Mouse (Mus musculus): ENCODE results near the gene Itk. TPM values are rescaled to one million over a fixed set of nuclear protein-coding genes. Genes with fewer than 3 reads are reported as not detected.

Gene Itk
- polyA plus RNA-seq, 1 experiment from 2014 or later, result 0.09 TPM

GRCm38 (mm10) chr11:46309808-46310555 is 79.3 kb downstream of the Itk start:
- ATAC-seq (replicated peaks; ENCODE audit: low FRiP score), result peak; percentile 56
- peak; percentile 72 for DNase-seq (ENCODE audit: low spot score)
- H3K9me3 ChIP-seq (ENCODE audit: control insufficient read depth, low read length), result no peaks in the 10 kb centered on the region
- no peak overlapping the region for H3K4me3 ChIP-seq (ENCODE audit: low read depth, low read length)
- H3K27me3 ChIP-seq (ENCODE audit: control insufficient read depth, insufficient read depth, low read length), result no peaks in the 10 kb centered on the region
- H3K27ac ChIP-seq (ENCODE audit: low read depth, low read length), result peak overlapping the region; percentile 72
- peaks cover 18% of the 10 kb centered on the region for H3K4me1 ChIP-seq (replicated peaks; ENCODE audit: control insufficient read depth, insufficient read depth, low read length)
- H3K36me3 ChIP-seq (ENCODE audit: control insufficient read depth, insufficient read depth, low read length), result no peaks in the 10 kb centered on the region; the same call in 1 of the 2 replicates
- WGBS, result 16% methylated on average over 10 of the region's 10 CpGs
- peak overlapping the region; percentile 94 for H3K4me2 ChIP-seq (ENCODE audit: low read depth, low read length, severe bottlenecking)
- H3K9ac ChIP-seq (ENCODE audit: low read length), result peak overlapping the region; percentile 35; the same call in 1 of the 2 replicates

- no peaks in the 10 kb centered on the region for H3K27me3 ChIP-seq (ENCODE audit: control insufficient read depth, insufficient read depth, low read length)
- H3K27ac ChIP-seq (ENCODE audit: low read depth, low read length), result peak overlapping the region; percentile 72; the same call in 1 of the 2 replicates
- DNase-seq (ENCODE audit: low spot score), result peak; percentile 70
- peak overlapping the region; percentile 94 for H3K4me2 ChIP-seq (ENCODE audit: low read depth, low read length, severe bottlenecking)
- H3K9me3 ChIP-seq (ENCODE audit: control insufficient read depth, low read length), result no peaks in the 10 kb centered on the region
- WGBS, result 67% methylated on average over 20 of the region's 20 CpGs
- ATAC-seq (replicated peaks; ENCODE audit: low FRiP score), result peak; percentile 12; the same call in 1 of the 2 replicates
- peaks cover 18% of the 10 kb centered on the region for H3K4me1 ChIP-seq (replicated peaks; ENCODE audit: control insufficient read depth, insufficient read depth, low read length)
- no peak overlapping the region for H3K9ac ChIP-seq (ENCODE audit: low read length)
- H3K36me3 ChIP-seq (ENCODE audit: control insufficient read depth, insufficient read depth, low read length), result no peaks in the 10 kb centered on the region; the same call in 1 of the 2 replicates
- H3K4me3 ChIP-seq (ENCODE audit: low read depth, low read length), result no peak overlapping the region
These were observed 80.1 kb downstream of the Itk start for GRCm38 (mm10) chr11:46309111-46309741.

DNA sequence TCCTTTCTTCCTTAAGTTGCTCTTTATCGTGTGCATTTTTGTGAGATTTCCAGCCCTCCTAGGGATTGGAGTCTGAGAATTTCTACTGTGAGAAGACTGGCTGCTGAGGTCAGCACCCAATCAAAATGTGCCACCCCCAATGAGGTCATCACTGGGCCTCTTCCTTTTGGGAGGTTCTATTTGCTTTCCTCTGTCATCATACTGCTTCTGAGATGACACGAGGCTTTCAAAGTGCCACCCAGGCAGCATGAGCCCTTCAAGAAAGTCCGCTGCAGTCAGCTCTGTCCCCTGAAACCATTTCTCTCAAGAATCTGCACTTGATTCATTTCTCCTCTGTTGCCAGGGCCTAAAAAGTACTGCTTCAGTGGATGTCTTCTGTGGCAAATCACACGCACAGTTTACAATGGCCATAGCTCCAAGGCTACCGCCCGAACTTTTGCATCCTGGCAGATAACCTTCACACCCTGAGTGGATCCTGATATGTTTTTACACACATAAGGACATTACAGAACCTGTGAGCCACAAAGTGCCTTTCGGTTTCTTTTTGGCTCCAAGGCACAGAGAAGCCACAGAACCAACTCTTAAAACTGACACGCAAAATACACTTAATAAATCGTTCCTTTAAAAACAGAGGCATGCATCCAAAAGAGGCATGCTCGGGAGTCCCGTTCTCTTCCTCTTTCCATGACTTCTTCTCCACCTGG is 80.9 kb downstream of the Itk start:
- no peak for ATAC-seq (replicated peaks; ENCODE audit: low FRiP score)
- WGBS, result 92% methylated on average over 11 of the region's 11 CpGs
- peak overlapping the region; percentile 94; the same call in 1 of the 2 replicates for H3K4me2 ChIP-seq (ENCODE audit: low read depth, low read length, severe bottlenecking)
- H3K4me1 ChIP-seq (replicated peaks; ENCODE audit: control insufficient read depth, insufficient read depth, low read length), result peaks cover 18% of the 10 kb centered on the region
- H3K36me3 ChIP-seq (ENCODE audit: control insufficient read depth, insufficient read depth, low read length), result no peaks in the 10 kb centered on the region; the same call in 1 of the 2 replicates
- DNase-seq (ENCODE audit: low spot score), result no peak
- no peak overlapping the region for H3K4me3 ChIP-seq (ENCODE audit: low read depth, low read length)
- H3K27ac ChIP-seq (ENCODE audit: low read depth, low read length), result no peak overlapping the region
- H3K9ac ChIP-seq (ENCODE audit: low read length), result no peak overlapping the region
- H3K9me3 ChIP-seq (ENCODE audit: control insufficient read depth, low read length), result no peaks in the 10 kb centered on the region
- no peaks in the 10 kb centered on the region for H3K27me3 ChIP-seq (ENCODE audit: control insufficient read depth, insufficient read depth, low read length)

- no peak overlapping the region for H3K4me3 ChIP-seq (ENCODE audit: low read depth, low read length)
- H3K27me3 ChIP-seq (ENCODE audit: control insufficient read depth, insufficient read depth, low read length), result no peaks in the 10 kb centered on the region
- no peak overlapping the region for H3K9ac ChIP-seq (ENCODE audit: low read length)
- WGBS, result 96% methylated on average over 7 of the region's 7 CpGs
- peaks cover 18% of the 10 kb centered on the region for H3K4me1 ChIP-seq (replicated peaks; ENCODE audit: control insufficient read depth, insufficient read depth, low read length)
- H3K9me3 ChIP-seq (ENCODE audit: control insufficient read depth, low read length), result no peaks in the 10 kb centered on the region
- DNase-seq (ENCODE audit: low spot score) (no peak), ATAC-seq (replicated peaks; ENCODE audit: low FRiP score) (no peak)
- no peak overlapping the region for H3K4me2 ChIP-seq (ENCODE audit: low read depth, low read length, severe bottlenecking)
- no peaks in the 10 kb centered on the region; the same call in 1 of the 2 replicates for H3K36me3 ChIP-seq (ENCODE audit: control insufficient read depth, insufficient read depth, low read length)
- no peak overlapping the region for H3K27ac ChIP-seq (ENCODE audit: low read depth, low read length)
These were observed 81.5 kb downstream of the Itk start for GRCm38 (mm10) chr11:46307768-46308167.

- H3K36me3 ChIP-seq (ENCODE audit: control insufficient read depth, insufficient read depth, low read length), result no peaks in the 10 kb centered on the region; the same call in 1 of the 2 replicates
- no peak overlapping the region for H3K27ac ChIP-seq (ENCODE audit: low read depth, low read length)
- no peaks in the 10 kb centered on the region for H3K9me3 ChIP-seq (ENCODE audit: control insufficient read depth, low read length)
- H3K9ac ChIP-seq (ENCODE audit: low read length), result no peak overlapping the region
- H3K4me3 ChIP-seq (ENCODE audit: low read depth, low read length), result no peak overlapping the region
- H3K27me3 ChIP-seq (ENCODE audit: control insufficient read depth, insufficient read depth, low read length), result no peaks in the 10 kb centered on the region
- H3K4me2 ChIP-seq (ENCODE audit: low read depth, low read length, severe bottlenecking), result no peak overlapping the region
- DNase-seq (ENCODE audit: low spot score) (no peak), ATAC-seq (replicated peaks; ENCODE audit: low FRiP score) (no peak)
- H3K4me1 ChIP-seq (replicated peaks; ENCODE audit: control insufficient read depth, insufficient read depth, low read length), result peaks cover 18% of the 10 kb centered on the region
- WGBS, result 90% methylated on average over 7 of the region's 7 CpGs
These were observed 82.5 kb downstream of the Itk start for GRCm38 (mm10) chr11:46306776-46307175.

DNA sequence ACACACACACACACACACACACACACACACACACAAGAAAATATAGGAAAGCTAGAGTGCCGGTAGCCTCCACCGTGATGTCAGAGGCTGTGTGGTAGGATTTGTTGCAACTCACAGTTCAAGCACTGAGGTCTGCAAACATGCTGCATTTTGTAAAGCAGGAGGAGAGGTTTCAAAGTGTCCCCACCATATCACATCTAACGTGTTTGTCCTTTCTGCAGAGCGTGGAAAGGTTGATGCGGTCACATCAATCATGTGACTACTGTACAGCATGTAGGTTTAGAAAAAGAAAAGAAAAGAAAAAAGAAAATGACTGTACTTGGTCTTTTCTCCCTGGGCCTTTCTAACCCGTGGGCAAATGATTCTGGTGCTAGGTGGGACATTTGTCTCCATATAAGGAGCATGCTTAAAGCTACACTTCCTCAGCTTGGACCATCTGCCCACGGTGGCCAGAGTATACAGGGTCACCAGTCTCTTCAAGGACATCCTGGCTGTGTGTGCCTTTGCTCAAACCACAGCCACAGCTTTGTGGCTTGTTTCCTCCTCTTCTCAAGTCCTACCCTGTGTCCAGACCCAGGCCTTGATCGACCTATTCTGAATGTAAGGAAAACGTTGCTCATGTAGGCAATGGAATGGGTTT is 83.3 kb downstream of the Itk start:
- Histone ChIP-seq H3K9ac (ENCODE audit: low read length) (no peak overlapping the region), H3K36me3 (ENCODE audit: control insufficient read depth, insufficient read depth, low read length) (no peaks in the 10 kb centered on the region; the same call in 1 of the 2 replicates), H3K9me3 (ENCODE audit: control insufficient read depth, low read length) (no peaks in the 10 kb centered on the region), H3K4me1 (replicated peaks; ENCODE audit: control insufficient read depth, insufficient read depth, low read length) (peaks cover 13% of the 10 kb centered on the region), H3K4me2 (ENCODE audit: low read depth, low read length, severe bottlenecking) (no peak overlapping the region), H3K27ac (ENCODE audit: low read depth, low read length) (no peak overlapping the region), H3K27me3 (ENCODE audit: control insufficient read depth, insufficient read depth, low read length) (no peaks in the 10 kb centered on the region), H3K4me3 (ENCODE audit: low read depth, low read length) (no peak overlapping the region)
- ATAC-seq (replicated peaks; ENCODE audit: low FRiP score), result no peak
- WGBS, result 85% methylated on average over 9 of the region's 9 CpGs
- DNase-seq (ENCODE audit: low spot score), result no peak

DNA sequence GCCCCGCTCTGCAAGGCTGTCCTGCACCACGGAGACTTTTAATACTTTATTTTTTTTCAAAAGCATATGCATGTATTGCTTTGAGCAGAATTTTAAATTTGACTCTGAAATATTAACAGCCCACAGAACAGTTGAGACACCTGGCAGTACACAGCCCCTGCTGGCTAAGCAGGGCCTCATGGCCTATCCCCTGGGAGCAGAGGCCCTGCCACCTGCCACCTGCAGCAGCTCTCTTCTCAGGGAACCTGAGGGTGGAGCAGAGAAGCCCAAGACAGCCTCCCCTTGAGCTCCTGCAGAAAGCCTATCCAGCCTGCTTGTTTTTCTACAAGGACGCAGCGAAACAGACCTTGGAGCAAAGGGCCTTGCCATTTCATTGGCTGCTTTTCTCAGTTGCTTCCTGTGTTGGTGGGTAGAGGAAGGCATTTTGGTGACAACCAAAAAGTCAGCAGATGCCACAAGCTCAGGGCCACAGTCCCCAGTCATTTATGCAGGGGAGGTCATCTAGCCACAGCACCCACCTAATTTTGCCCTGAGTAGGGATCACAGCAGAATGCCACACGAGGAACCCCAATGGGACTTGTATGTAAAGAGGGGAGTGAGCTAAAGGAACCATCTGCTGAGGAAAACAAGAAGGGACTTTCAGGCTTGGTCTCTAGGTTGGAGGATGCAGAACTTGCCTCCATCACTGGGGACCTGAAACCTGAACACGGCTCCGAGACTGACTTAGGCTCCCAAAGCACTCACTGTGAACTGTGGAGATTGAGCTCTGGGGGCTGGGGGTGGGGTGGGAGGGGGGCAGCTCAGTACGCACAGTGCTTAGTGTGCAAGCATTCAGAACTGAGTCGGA is 84.2 kb downstream of the Itk start:
- peaks cover 10% of the 10 kb centered on the region for H3K4me1 ChIP-seq (replicated peaks; ENCODE audit: control insufficient read depth, insufficient read depth, low read length)
- WGBS, result 85% methylated on average over 9 of the region's 9 CpGs
- H3K9ac ChIP-seq (ENCODE audit: low read length), result no peak overlapping the region
- H3K27me3 ChIP-seq (ENCODE audit: control insufficient read depth, insufficient read depth, low read length), result no peaks in the 10 kb centered on the region
- no peaks in the 10 kb centered on the region for H3K9me3 ChIP-seq (ENCODE audit: control insufficient read depth, low read length)
- H3K36me3 ChIP-seq (ENCODE audit: control insufficient read depth, insufficient read depth, low read length), result no peaks in the 10 kb centered on the region; the same call in 1 of the 2 replicates
- no peak overlapping the region for H3K4me3 ChIP-seq (ENCODE audit: low read depth, low read length)
- DNase-seq (ENCODE audit: low spot score) (no peak), ATAC-seq (replicated peaks; ENCODE audit: low FRiP score) (no peak)
- H3K4me2 ChIP-seq (ENCODE audit: low read depth, low read length, severe bottlenecking), result no peak overlapping the region
- H3K27ac ChIP-seq (ENCODE audit: low read depth, low read length), result no peak overlapping the region
